Mouse (Mus musculus): ENCODE data around the gene 2310007B03Rik. TPM values are rescaled to one million over a fixed set of nuclear protein-coding genes. Genes with fewer than 3 reads are reported as not detected.

Gene 2310007B03Rik
- total RNA-seq, 2 experiments from 2014 or later = not detected

- intact Hi-C loops (cut with DNase I) = loop anchor here (2.0 to 10.0 kb wide), 2 partner anchors 129 to 331 kb away; partner anchors contain the start of gene Mterf4
- H3K4me3 ChIP-seq = no peak overlapping the region
- TF ChIP-seq CTCF (IDR thresholded peaks at IDR 0.05) = no peak
- no peak for DNase-seq
- H3K27ac ChIP-seq = no peak overlapping the region
These were observed 15.1 kb upstream of the 2310007B03Rik start for GRCm38 (mm10) chr1:93175849-93176248.

- Histone ChIP-seq H3K27ac (no peak overlapping the region), H3K4me3 (no peak overlapping the region)
- TF ChIP-seq CTCF (IDR thresholded peaks at IDR 0.05) = peak; percentile 100; the same call in 1 of the 2 replicates
- DNase-seq = peak; percentile 83
- intact Hi-C loops (cut with DNase I) = loop anchor here (1.0 to 10.0 kb wide), 3 partner anchors 130 to 332 kb away; partner anchors contain the start of genes Mterf4 and Pask
These were observed 13.7 kb upstream of the 2310007B03Rik start for GRCm38 (mm10) chr1:93174399-93174798.

GRCm38 (mm10) chr1:93173665-93174064 is 12.9 kb upstream of the 2310007B03Rik start:
- no peak for TF ChIP-seq CTCF (IDR thresholded peaks at IDR 0.05)
- Histone ChIP-seq H3K27ac (no peak overlapping the region), H3K4me3 (no peak overlapping the region)
- DNase-seq = peak; percentile 5
- intact Hi-C loops (cut with DNase I) = loop anchor here (1.0 to 10.0 kb wide), 3 partner anchors 131 to 333 kb away; partner anchors contain the start of genes Mterf4 and Pask

GRCm38 (mm10) chr1:93168295-93168775 is 7.6 kb upstream of the 2310007B03Rik start, which contains the start of gene Crocc2:
TSS of gene Crocc2 (plus strand) at chr1:93168725.
- H3K27ac ChIP-seq = no peak within 1 kb of the TSS

GRCm38 (mm10) chr1:93166346-93167079 is 5.8 kb upstream of the 2310007B03Rik start:
- no peak overlapping the region for H3K4me3 ChIP-seq
- no peak for TF ChIP-seq CTCF (IDR thresholded peaks at IDR 0.05)
- H3K27ac ChIP-seq = no peak overlapping the region
- intact Hi-C loops (cut with DNase I) = no loop called here
- DNase-seq = no peak

More at GRCm38 (mm10) chr1:93168295-93168775, 7.6 kb upstream of the 2310007B03Rik start, which contains the start of gene Crocc2:
- intact Hi-C loops (cut with DNase I) = no loop called here
- DNase-seq = no peak
- no peak within 1 kb of the TSS for H3K4me3 ChIP-seq
- no peak for TF ChIP-seq CTCF (IDR thresholded peaks at IDR 0.05)

GRCm38 (mm10) chr1:93165447-93165846 is 4.7 kb upstream of the 2310007B03Rik start:
- TF ChIP-seq CTCF (IDR thresholded peaks at IDR 0.05) = no peak
- DNase-seq = no peak
- H3K27ac ChIP-seq = no peak overlapping the region
- intact Hi-C loops (cut with DNase I) = no loop called here
- H3K4me3 ChIP-seq = no peak overlapping the region

GRCm38 (mm10) chr1:93162588-93162987 is 1.8 kb upstream of the 2310007B03Rik start:
- H3K27ac ChIP-seq = no peak overlapping the region
- no peak for TF ChIP-seq CTCF (IDR thresholded peaks at IDR 0.05)
- intact Hi-C loops (cut with DNase I) = no loop called here
- H3K4me3 ChIP-seq = no peak overlapping the region
- DNase-seq = no peak

- DNase-seq = no peak
- TF ChIP-seq CTCF (IDR thresholded peaks at IDR 0.05) = no peak
- H3K27ac ChIP-seq = no peak overlapping the region
- no peak overlapping the region for H3K4me3 ChIP-seq
- intact Hi-C loops (cut with DNase I) = no loop called here
These were observed 1.2 kb upstream of the 2310007B03Rik start for GRCm38 (mm10) chr1:93161921-93162320.

GRCm38 (mm10) chr1:93161350-93161749 is 602 bp upstream of the 2310007B03Rik start:
- no peak for TF ChIP-seq CTCF (IDR thresholded peaks at IDR 0.05)
- intact Hi-C loops (cut with DNase I) = no loop called here

GRCm38 (mm10) chr1:93159566-93160500 is 915 bp downstream of the 2310007B03Rik start:
- no peak overlapping the region for H3K4me3 ChIP-seq
- H3K27ac ChIP-seq = no peak overlapping the region
- no peak for TF ChIP-seq CTCF (IDR thresholded peaks at IDR 0.05)
- DNase-seq = no peak
- intact Hi-C loops (cut with DNase I) = no loop called here

More at GRCm38 (mm10) chr1:93161350-93161749, 602 bp upstream of the 2310007B03Rik start:
- DNase-seq = no peak
- Histone ChIP-seq H3K4me3 (no peak overlapping the region), H3K27ac (no peak overlapping the region)

- DNase-seq = no peak
- no peak for TF ChIP-seq CTCF (IDR thresholded peaks at IDR 0.05)
- H3K4me3 ChIP-seq = no peak overlapping the region
- intact Hi-C loops (cut with DNase I) = no loop called here
- no peak overlapping the region for H3K27ac ChIP-seq
These were observed 1.8 kb downstream of the 2310007B03Rik start for GRCm38 (mm10) chr1:93158916-93159315.

- no peak for TF ChIP-seq CTCF (IDR thresholded peaks at IDR 0.05)
- intact Hi-C loops (cut with DNase I) = no loop called here
- no peak overlapping the region for H3K4me3 ChIP-seq
- no peak overlapping the region for H3K27ac ChIP-seq
- no peak for DNase-seq
These were observed 3.2 kb downstream of the 2310007B03Rik start for GRCm38 (mm10) chr1:93157566-93157965.
